Mouse (Mus musculus) left cerebral cortex, postnatal 4 days (tissue): Measurements from ENCODE around the gene Ybx1. TPM values are rescaled to one million over a fixed set of nuclear protein-coding genes. Genes with fewer than 3 reads are reported as not detected.
A peak's percentile ranks its signal among the peaks of the same experiment; 100 is the strongest.

ENCODE experiments used
- DNase-seq: peaks from one replicate; pipeline ENCODE4 v3.0.0-alpha.2; 2022
- intact Hi-C: fragments of 180-260 bp; cut with DNase I; formaldehyde crosslinking; loops from one replicate; pipeline ENCODE4 v1.15.1; 2025
- total RNA-seq, 2 experiments: library from RNA; stranded (reverse); gene quantifications; 2 replicates each; pipeline ENCODE4 v1.2.3; 2021

Gene Ybx1
- total RNA-seq, 2 experiments from 2014 or later: 1,087 to 1,125 TPM

GRCm38 (mm10) chr4:119239181-119239682 is 55.2 kb downstream of the Ybx1 start:
- intact Hi-C loops: no loop called here
- DNase-seq: no peak

- DNase-seq: no peak
- intact Hi-C loops: no loop called here
Measured at GRCm38 (mm10) chr4:119238661-119239060, 55.7 kb downstream of the Ybx1 start.

DNA sequence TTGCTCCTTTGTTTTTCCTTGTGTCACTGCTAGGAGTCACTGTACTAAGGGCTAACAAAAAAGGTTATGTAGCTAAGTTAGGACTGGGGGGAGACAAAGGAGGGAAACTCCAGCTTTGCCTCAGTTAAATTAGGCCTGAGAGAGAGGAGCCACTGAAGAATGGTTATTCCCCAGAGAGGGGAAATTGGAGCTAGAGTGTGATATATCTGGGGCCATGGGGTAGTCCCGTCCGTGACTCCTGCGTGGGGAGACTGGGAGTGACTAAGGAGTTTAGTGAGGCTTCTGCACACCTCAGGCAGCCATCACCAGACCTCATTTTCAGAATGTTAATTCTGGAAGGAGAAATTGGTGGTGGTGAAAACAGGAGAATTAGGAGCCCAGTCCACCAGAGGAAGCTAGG is 60.1 kb downstream of the Ybx1 start:
- intact Hi-C loops: no loop called here
- DNase-seq: no peak

DNA sequence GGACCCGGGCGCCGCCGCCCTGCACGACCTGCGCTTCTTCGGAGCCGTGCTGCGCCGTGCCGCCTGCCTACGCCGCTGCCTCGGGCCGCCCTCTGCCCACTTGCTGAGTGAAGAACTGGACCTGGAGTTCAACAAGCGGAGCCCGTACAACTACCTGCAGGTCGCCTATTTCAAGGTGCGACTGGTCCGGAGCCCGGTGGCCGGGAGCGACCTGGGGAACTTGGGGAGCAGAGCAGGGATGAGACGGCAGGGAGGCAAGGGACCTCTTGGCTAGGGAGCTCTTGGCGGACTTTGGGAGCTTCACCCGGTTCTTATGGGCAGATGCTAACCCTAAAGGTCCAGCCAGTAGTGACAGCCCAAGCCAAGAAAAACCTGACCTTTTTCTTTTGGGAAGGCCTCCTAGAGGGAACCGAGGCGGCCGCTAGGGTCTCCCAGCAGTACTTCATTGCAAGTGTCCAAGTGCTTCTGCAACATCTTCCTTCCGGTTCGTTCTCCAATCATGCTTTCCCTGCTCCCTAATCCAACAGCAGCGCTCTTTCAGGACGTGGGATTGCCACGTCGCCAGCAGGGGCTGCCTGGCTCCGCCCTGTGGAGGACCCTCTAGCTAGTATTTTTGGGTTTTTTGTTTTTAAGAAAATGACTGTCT is 61.0 kb downstream of the Ybx1 start:
- DNase-seq: peak; percentile 48
- intact Hi-C loops: no loop called here

DNA sequence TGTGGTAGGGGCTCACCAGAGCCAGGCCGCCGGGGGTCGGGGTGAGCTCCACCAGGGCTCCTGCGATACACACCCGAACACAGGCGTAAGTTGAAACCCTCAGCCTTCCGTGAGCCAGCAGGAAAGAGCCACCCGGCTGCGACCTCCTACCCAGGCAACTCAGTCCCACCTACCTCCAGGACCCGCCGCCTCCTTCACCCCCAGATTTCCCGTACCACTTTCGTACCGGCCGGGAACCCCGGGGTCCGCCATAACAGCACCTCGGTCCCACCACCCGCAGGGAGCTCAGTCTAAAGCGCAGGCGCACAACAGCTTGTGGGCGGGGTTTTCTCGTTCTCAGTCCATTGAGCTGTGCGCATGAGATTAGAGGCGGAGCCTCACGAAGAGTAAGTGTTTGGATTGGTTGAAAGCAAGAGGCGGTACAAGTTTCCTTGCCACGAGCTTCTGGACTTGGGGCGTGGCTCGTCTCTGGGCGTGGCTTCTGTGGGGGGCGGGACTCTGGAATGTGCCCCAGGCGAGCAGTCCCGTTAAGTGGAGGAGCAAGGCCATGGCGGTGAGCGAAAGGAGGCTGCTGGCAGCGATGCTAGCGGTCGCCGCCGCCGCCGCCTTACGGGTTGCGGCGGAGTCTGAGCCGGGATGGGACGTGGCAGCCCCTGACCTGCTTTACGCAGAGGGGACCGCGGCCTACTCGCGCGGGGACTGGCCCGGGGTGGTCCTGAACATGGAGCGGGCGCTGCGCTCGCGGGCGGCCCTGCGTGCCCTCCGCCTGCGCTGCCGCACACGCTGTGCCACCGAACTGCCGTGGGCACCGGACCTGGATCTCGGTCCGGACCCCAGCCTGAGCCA is 61.8 kb downstream of the Ybx1 start, which contains the start of the genes AU022252 and P3h1:
Gene AU022252 (minus strand): TSS at position 303 of the 846 bp plus-strand sequence.
Gene P3h1 (plus strand): TSS at position 506 of the 846 bp plus-strand sequence.
- intact Hi-C loops: no loop called here
- peak; percentile 98 for DNase-seq

Other genes starting within 250 kb of the Ybx1 start
- gene Slc2a1, start 185.9 kb downstream of the Ybx1 start, total RNA-seq: 10 to 100 TPM; 33.5 to 34.1 TPM
- 1 to 10 TPM; 4.5 to 8.7 TPM for gene Zfp691, start 120.4 kb downstream of the Ybx1 start, total RNA-seq
- 1 to 10 TPM in 1 of 2 experiments, under 1 TPM in 1; 0.40 to 1.0 TPM for gene Ermap, start 104.6 kb downstream of the Ybx1 start, total RNA-seq
- 10 to 100 TPM; 72.9 to 79.6 TPM for gene Svbp, start 99.3 kb downstream of the Ybx1 start, total RNA-seq
- under 1 TPM; 0.38 to 0.48 TPM for gene Tmem269, start 76.4 kb downstream of the Ybx1 start, total RNA-seq
- gene AU022252, start 61.9 kb downstream of the Ybx1 start, total RNA-seq: 10 to 100 TPM; 29.7 to 36.2 TPM
- gene P3h1, start 61.7 kb downstream of the Ybx1 start, total RNA-seq: 10 to 100 TPM; 10.9 to 12.4 TPM
- gene Cldn19, start 39.2 kb downstream of the Ybx1 start, total RNA-seq: under 1 TPM; 0.12 to 0.14 TPM
- 10 to 100 TPM; 26.2 to 27.3 TPM for gene Ppih, start 25.9 kb upstream of the Ybx1 start, total RNA-seq
- 10 to 100 TPM; 20.5 to 21.3 TPM for gene Ccdc30, start 120.9 kb upstream of the Ybx1 start, total RNA-seq
- 1 to 10 TPM; 5.0 to 5.8 TPM for gene Ppcs, start 127.8 kb upstream of the Ybx1 start, total RNA-seq
- gene Zmynd12, start 128.2 kb upstream of the Ybx1 start, total RNA-seq: under 1 TPM; 0.26 to 0.40 TPM
- 10 to 100 TPM; 28.2 to 29.0 TPM for gene Rimkla, start 198.0 kb upstream of the Ybx1 start, total RNA-seq
- gene Foxj3, start 242.4 kb upstream of the Ybx1 start, total RNA-seq: 10 to 100 TPM; 81.2 to 82.6 TPM
- gene Frg2f1, start 244.9 kb upstream of the Ybx1 start, total RNA-seq: 10 to 100 TPM; 24.1 to 28.0 TPM